Mouse (Mus musculus): ENCODE data around the gene Slc44a5.
A peak's percentile ranks its signal among the peaks of the same experiment; 100 is the strongest.

The Slc44a5 gene

GRCm38 (mm10) chr3:153973171-153973948, at the start of gene Slc44a5:
Slc44a5 (plus strand) TSS chr3:153973436.
- no peak for DNase-seq (ENCODE audit: low read depth, low spot score)

GRCm38 (mm10) chr3:153926333-153926732, 46.9 kb upstream of the Slc44a5 start:
- DNase-seq (ENCODE audit: low read depth, low spot score), result no peak

GRCm38 (mm10) chr3:153929526-153929925, 43.7 kb upstream of the Slc44a5 start:
- DNase-seq (ENCODE audit: low read depth, low spot score), result no peak

- no peak for DNase-seq (ENCODE audit: low read depth, low spot score)
Observed at GRCm38 (mm10) chr3:153932461-153932860, 40.8 kb upstream of the Slc44a5 start.

- DNase-seq (ENCODE audit: low read depth, low spot score), result no peak
Observed at GRCm38 (mm10) chr3:153935878-153936277, 37.4 kb upstream of the Slc44a5 start.

- DNase-seq (ENCODE audit: low read depth, low spot score), result no peak
Observed at GRCm38 (mm10) chr3:153937116-153937810, 36.0 kb upstream of the Slc44a5 start.

- DNase-seq (ENCODE audit: low read depth, low spot score), result no peak
Observed at GRCm38 (mm10) chr3:153940021-153940420, 33.2 kb upstream of the Slc44a5 start.

- DNase-seq (ENCODE audit: low read depth, low spot score), result no peak
Observed at GRCm38 (mm10) chr3:153940486-153940885, 32.8 kb upstream of the Slc44a5 start.

GRCm38 (mm10) chr3:153941613-153942012, 31.6 kb upstream of the Slc44a5 start:
- no peak for DNase-seq (ENCODE audit: low read depth, low spot score)

- DNase-seq (ENCODE audit: low read depth, low spot score), result no peak
Observed at GRCm38 (mm10) chr3:153943003-153943640, 30.1 kb upstream of the Slc44a5 start.

GRCm38 (mm10) chr3:153943901-153944334, 29.3 kb upstream of the Slc44a5 start:
- DNase-seq (ENCODE audit: low read depth, low spot score), result no peak

- DNase-seq (ENCODE audit: low read depth, low spot score), result peak; percentile 99
Observed at GRCm38 (mm10) chr3:153944335-153944990, 28.8 kb upstream of the Slc44a5 start, which contains the start of gene Acadm. Acadm (minus strand) TSS chr3:153944632.

GRCm38 (mm10) chr3:153947271-153947670, 26.0 kb upstream of the Slc44a5 start:
- no peak for DNase-seq (ENCODE audit: low read depth, low spot score)

GRCm38 (mm10) chr3:153948176-153948575, 25.1 kb upstream of the Slc44a5 start:
- no peak for DNase-seq (ENCODE audit: low read depth, low spot score)

GRCm38 (mm10) chr3:153957916-153958315, 15.3 kb upstream of the Slc44a5 start:
- no peak for DNase-seq (ENCODE audit: low read depth, low spot score)

GRCm38 (mm10) chr3:153959035-153959730, 14.1 kb upstream of the Slc44a5 start:
- peak; percentile 48 for DNase-seq (ENCODE audit: low read depth, low spot score)

- DNase-seq (ENCODE audit: low read depth, low spot score), result no peak
Observed at GRCm38 (mm10) chr3:153959731-153960207, 13.5 kb upstream of the Slc44a5 start.

GRCm38 (mm10) chr3:153960884-153961283, 12.4 kb upstream of the Slc44a5 start:
- DNase-seq (ENCODE audit: low read depth, low spot score), result no peak

- DNase-seq (ENCODE audit: low read depth, low spot score), result peak; percentile 46
Observed at GRCm38 (mm10) chr3:153961632-153962389, 11.4 kb upstream of the Slc44a5 start.

GRCm38 (mm10) chr3:153967447-153967846, 5.8 kb upstream of the Slc44a5 start:
- no peak for DNase-seq (ENCODE audit: low read depth, low spot score)

All from A20 (cell line).